Mouse (Mus musculus): ENCODE results near the gene Art4. TPM values are rescaled to one million over a fixed set of nuclear protein-coding genes. Genes with fewer than 3 reads are reported as not detected.
A peak's percentile ranks its signal among the peaks of the same experiment; 100 is the strongest.

Gene Art4
- total and polyA plus RNA-seq, 3 experiments: 1.7 to 30.5 (median 27.8) TPM

- Histone ChIP-seq H3K36me3 (replicated peaks) (peaks cover 2% of the 10 kb centered on the region), H3K9me3 (replicated peaks) (no peaks in the 10 kb centered on the region), H3K4me1 (ENCODE audit: insufficient read depth, low read depth, low read length) (peaks cover 38% of the 10 kb centered on the region), H3K27me3 (ENCODE audit: insufficient read depth, low read length) (no peaks in the 10 kb centered on the region), H3K4me3 (ENCODE audit: low read depth, low read length) (peak within 1 kb of the TSS; percentile 74)
- TF ChIP-seq POLR2AphosphoS5 (IDR thresholded peaks at IDR 0.05; ENCODE audit: insufficient replicate concordance, low read depth, low read length): peak; percentile 100
- TF ChIP-seq TAL1 (conservative IDR thresholded peaks at IDR 0.05; ENCODE audit: low read depth, low read length): no peak
- ATAC-seq (ENCODE audit: extremely low read depth, insufficient number of reproducible peaks, low FRiP score, poor library complexity, severe bottlenecking) (peak; percentile 48), DNase-seq (ENCODE audit: low spot score) (peak; percentile 75)
Measured at GRCm38 (mm10) chr6:136803739-136804633, 53.5 kb downstream of the Art4 start, which contains the start of gene Hist4h4. Gene Hist4h4, minus strand, starts transcription at chr6:136804415.

- Histone ChIP-seq H3K9me3 (replicated peaks) (no peaks in the 10 kb centered on the region), H3K36me3 (replicated peaks) (peaks cover 2% of the 10 kb centered on the region), H3K4me1 (ENCODE audit: insufficient read depth, low read depth, low read length) (peaks cover 38% of the 10 kb centered on the region), H3K27me3 (ENCODE audit: insufficient read depth, low read length) (no peaks in the 10 kb centered on the region), H3K4me3 (ENCODE audit: low read depth, low read length) (peak overlapping the region; percentile 74)
- ATAC-seq (ENCODE audit: extremely low read depth, insufficient number of reproducible peaks, low FRiP score, poor library complexity, severe bottlenecking) (0 out of 2 replicates have a peak, but pooled peaks have one; percentile 0), DNase-seq (ENCODE audit: low spot score) (no peak)
- TF ChIP-seq GATA2 (IDR thresholded peaks at IDR 0.05; ENCODE audit: borderline replicate concordance, low read depth, low read length) (no peak), POLR2AphosphoS5 (IDR thresholded peaks at IDR 0.05; ENCODE audit: insufficient replicate concordance, low read depth, low read length) (peak; percentile 98; the same call in 1 of the 2 replicates)
Measured at GRCm38 (mm10) chr6:136803093-136803738, 54.3 kb downstream of the Art4 start.

GRCm38 (mm10) chr6:136801274-136801673, 56.3 kb downstream of the Art4 start:
- no peaks in the 10 kb centered on the region for H3K9me3 ChIP-seq (replicated peaks)
- no peak overlapping the region for H3K4me3 ChIP-seq (ENCODE audit: low read depth, low read length)
- H3K36me3 ChIP-seq (replicated peaks): no peaks in the 10 kb centered on the region
- no peak for TF ChIP-seq GATA2 (IDR thresholded peaks at IDR 0.05; ENCODE audit: borderline replicate concordance, low read depth, low read length)
- TF ChIP-seq POLR2AphosphoS5 (IDR thresholded peaks at IDR 0.05; ENCODE audit: insufficient replicate concordance, low read depth, low read length): peak; percentile 87; the same call in 1 of the 2 replicates
- no peak for TF ChIP-seq GATA1 (IDR thresholded peaks at IDR 0.05; ENCODE audit: borderline replicate concordance, low read length)
- TF ChIP-seq TAL1 (conservative IDR thresholded peaks at IDR 0.05; ENCODE audit: low read depth, low read length): no peak
- no peak for TF ChIP-seq CTCF (IDR thresholded peaks at IDR 0.05; ENCODE audit: low read depth, low read length)
- H3K27me3 ChIP-seq (ENCODE audit: insufficient read depth, low read length): no peaks in the 10 kb centered on the region
- peaks cover 22% of the 10 kb centered on the region for H3K4me1 ChIP-seq (ENCODE audit: insufficient read depth, low read depth, low read length)
- no peak for ATAC-seq (ENCODE audit: extremely low read depth, insufficient number of reproducible peaks, low FRiP score, poor library complexity, severe bottlenecking)
- DNase-seq (ENCODE audit: low spot score): no peak

- Histone ChIP-seq H3K27me3 (ENCODE audit: insufficient read depth, low read length) (no peaks in the 10 kb centered on the region), H3K36me3 (replicated peaks) (no peaks in the 10 kb centered on the region), H3K4me3 (ENCODE audit: low read depth, low read length) (no peak overlapping the region), H3K9me3 (replicated peaks) (no peaks in the 10 kb centered on the region), H3K4me1 (ENCODE audit: insufficient read depth, low read depth, low read length) (peaks cover 19% of the 10 kb centered on the region)
- ATAC-seq (ENCODE audit: extremely low read depth, insufficient number of reproducible peaks, low FRiP score, poor library complexity, severe bottlenecking): no peak
- TF ChIP-seq TAL1 (conservative IDR thresholded peaks at IDR 0.05; ENCODE audit: low read depth, low read length) (no peak), CTCF (IDR thresholded peaks at IDR 0.05; ENCODE audit: low read depth, low read length) (no peak), GATA1 (IDR thresholded peaks at IDR 0.05; ENCODE audit: borderline replicate concordance, low read length) (no peak), POLR2AphosphoS5 (IDR thresholded peaks at IDR 0.05; ENCODE audit: insufficient replicate concordance, low read depth, low read length) (no peak), GATA2 (IDR thresholded peaks at IDR 0.05; ENCODE audit: borderline replicate concordance, low read depth, low read length) (no peak)
- no peak for DNase-seq (ENCODE audit: low spot score)
Measured at GRCm38 (mm10) chr6:136800710-136801109, 56.8 kb downstream of the Art4 start.

Other genes with a start within 250 kb of the Art4 start
- not detected in 2 replicates for gene Plbd1, start 195.8 kb downstream of the Art4 start, total RNA-seq (2014; fragmentation: Nextera tagmentation)
- gene Plbd1, start 195.8 kb downstream of the Art4 start, total RNA-seq (2017): not detected in 2 replicates
- not detected in 2 replicates for gene Plbd1, start 195.8 kb downstream of the Art4 start, polyA plus RNA-seq (2012)
- gene Gucy2c, start 76.0 kb downstream of the Art4 start, total RNA-seq (2014; fragmentation: Nextera tagmentation): not detected in 2 replicates
- gene Gucy2c, start 76.0 kb downstream of the Art4 start, total RNA-seq (2017): under 0.01 TPM in 1 of 2 replicates, not detected in the other
- gene Gucy2c, start 76.0 kb downstream of the Art4 start, polyA plus RNA-seq (2012): not detected in 2 replicates
- 179 and 196 TPM in 2 replicates for gene Hist4h4, start 53.3 kb downstream of the Art4 start, total RNA-seq (2014; fragmentation: Nextera tagmentation)
- gene Hist4h4, start 53.3 kb downstream of the Art4 start, total RNA-seq (2017): 60.9 and 79.0 TPM in 2 replicates
- gene Hist4h4, start 53.3 kb downstream of the Art4 start, polyA plus RNA-seq (2012): 0.89 and 6.6 TPM in 2 replicates
- 17.4 and 23.6 TPM in 2 replicates for gene H2afj, start 49.5 kb downstream of the Art4 start, total RNA-seq (2014; fragmentation: Nextera tagmentation)
- 84.6 and 98.5 TPM in 2 replicates for gene H2afj, start 49.5 kb downstream of the Art4 start, total RNA-seq (2017)
- 479 and 625 TPM in 2 replicates for gene H2afj, start 49.5 kb downstream of the Art4 start, polyA plus RNA-seq (2012)
- 2.0 and 2.6 TPM in 2 replicates for gene BC049715, start 30.1 kb downstream of the Art4 start, total RNA-seq (2014; fragmentation: Nextera tagmentation)
- 1.5 and 1.9 TPM in 2 replicates for gene BC049715, start 30.1 kb downstream of the Art4 start, total RNA-seq (2017)
- gene BC049715, start 30.1 kb downstream of the Art4 start, polyA plus RNA-seq (2012): 2.6 and 4.2 TPM in 2 replicates
- gene Wbp11, start 29.5 kb downstream of the Art4 start, total RNA-seq (2014; fragmentation: Nextera tagmentation): 172 and 202 TPM in 2 replicates
- 35.3 and 49.0 TPM in 2 replicates for gene Wbp11, start 29.5 kb downstream of the Art4 start, total RNA-seq (2017)
- 307 and 347 TPM in 2 replicates for gene Wbp11, start 29.5 kb downstream of the Art4 start, polyA plus RNA-seq (2012)
- gene Smco3, start 22.3 kb downstream of the Art4 start, total RNA-seq (2014; fragmentation: Nextera tagmentation): not detected in 2 replicates
- gene Smco3, start 22.3 kb downstream of the Art4 start, total RNA-seq (2017): 0.12 and 0.38 TPM in 2 replicates
- not detected in 2 replicates for gene Smco3, start 22.3 kb downstream of the Art4 start, polyA plus RNA-seq (2012)
- not detected in 2 replicates for gene Mgp, start 18.1 kb upstream of the Art4 start, total RNA-seq (2014; fragmentation: Nextera tagmentation)
- gene Mgp, start 18.1 kb upstream of the Art4 start, total RNA-seq (2017): 0.16 and 0.41 TPM in 2 replicates
- gene Mgp, start 18.1 kb upstream of the Art4 start, polyA plus RNA-seq (2012): not detected in 2 replicates
- 0.34 TPM in 1 of 2 replicates, not detected in the other for gene Erp27, start 64.4 kb upstream of the Art4 start, total RNA-seq (2014; fragmentation: Nextera tagmentation)
- gene Erp27, start 64.4 kb upstream of the Art4 start, total RNA-seq (2017): 0.76 and 0.87 TPM in 2 replicates
- gene Erp27, start 64.4 kb upstream of the Art4 start, polyA plus RNA-seq (2012): not detected in 2 replicates
- gene Pde6h, start 66.1 kb upstream of the Art4 start, total RNA-seq (2014; fragmentation: Nextera tagmentation): not detected in 2 replicates
- 0.05 and 0.06 TPM in 2 replicates for gene Pde6h, start 66.1 kb upstream of the Art4 start, total RNA-seq (2017)
- not detected in 2 replicates for gene Pde6h, start 66.1 kb upstream of the Art4 start, polyA plus RNA-seq (2012)
- 1,122 and 1,191 TPM in 2 replicates for gene Arhgdib, start 84.2 kb upstream of the Art4 start, total RNA-seq (2014; fragmentation: Nextera tagmentation)
- 613 and 661 TPM in 2 replicates for gene Arhgdib, start 84.2 kb upstream of the Art4 start, total RNA-seq (2017)
- 119 and 124 TPM in 2 replicates for gene Arhgdib, start 84.2 kb upstream of the Art4 start, polyA plus RNA-seq (2012)

Data from G1E (cell line).